Mouse (Mus musculus): ENCODE measurements around the gene Upf2. TPM values are rescaled to one million over a fixed set of nuclear protein-coding genes. Genes with fewer than 3 reads are reported as not detected.

Upf2 gene
- polyA plus RNA-seq, 1 experiment: 5.6 TPM

DNA sequence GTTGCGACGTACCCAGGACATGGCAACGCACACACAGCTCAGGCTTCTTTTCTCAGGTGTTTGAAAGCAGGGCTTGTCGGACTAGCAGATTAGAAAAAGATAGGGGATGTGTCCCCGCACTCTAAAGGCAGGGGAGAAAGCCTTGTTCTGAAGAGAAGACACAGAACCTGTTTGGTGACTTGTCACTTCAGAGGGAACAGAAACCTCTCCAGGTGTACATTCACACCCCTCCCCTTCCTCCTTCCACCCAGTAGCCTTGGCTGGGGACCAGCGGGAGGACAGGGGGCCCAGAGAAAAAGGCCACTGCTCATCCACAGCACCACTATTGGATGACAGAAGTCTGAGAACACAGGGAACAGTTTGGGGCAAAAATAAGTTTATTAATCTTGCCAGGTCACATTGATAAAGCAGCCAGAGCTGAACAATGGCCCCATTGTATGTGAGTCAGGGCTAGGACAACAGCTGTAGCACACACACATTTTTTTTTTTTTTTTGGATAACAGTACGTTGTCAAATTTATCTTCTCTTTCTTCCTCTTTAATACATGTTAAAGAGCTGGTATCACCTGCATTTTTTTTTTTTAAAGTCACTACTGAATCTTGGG lies 145.9 kb downstream of the Upf2 start:
- DNase-seq: no peak
- no peak overlapping the region for H3K27ac ChIP-seq (ENCODE audit: control insufficient read depth, insufficient read depth, low read length)
- 81% methylated on average over 7 of the region's 7 CpGs for WGBS
- H3K4me3 ChIP-seq (ENCODE audit: control insufficient read depth, insufficient read depth, low read length): no peak overlapping the region
- H3K27me3 ChIP-seq (ENCODE audit: control insufficient read depth, insufficient read depth, low read length): peaks cover 7% of the 10 kb centered on the region; the same call in 1 of the 2 replicates
- H3K36me3 ChIP-seq (ENCODE audit: control insufficient read depth, insufficient read depth, low read length): no peaks in the 10 kb centered on the region
- no peak for TF ChIP-seq CTCF (IDR thresholded peaks at IDR 0.05; ENCODE audit: borderline replicate concordance, control insufficient read depth, extremely low read depth, insufficient read depth, low read length, poor library complexity)
- TF ChIP-seq POLR2A (IDR thresholded peaks at IDR 0.05; ENCODE audit: control insufficient read depth, extremely low read depth, insufficient read depth, low read length, poor library complexity): no peak
- no peaks in the 10 kb centered on the region for H3K4me1 ChIP-seq (replicated peaks; ENCODE audit: control insufficient read depth, insufficient read depth, low read length)

DNA sequence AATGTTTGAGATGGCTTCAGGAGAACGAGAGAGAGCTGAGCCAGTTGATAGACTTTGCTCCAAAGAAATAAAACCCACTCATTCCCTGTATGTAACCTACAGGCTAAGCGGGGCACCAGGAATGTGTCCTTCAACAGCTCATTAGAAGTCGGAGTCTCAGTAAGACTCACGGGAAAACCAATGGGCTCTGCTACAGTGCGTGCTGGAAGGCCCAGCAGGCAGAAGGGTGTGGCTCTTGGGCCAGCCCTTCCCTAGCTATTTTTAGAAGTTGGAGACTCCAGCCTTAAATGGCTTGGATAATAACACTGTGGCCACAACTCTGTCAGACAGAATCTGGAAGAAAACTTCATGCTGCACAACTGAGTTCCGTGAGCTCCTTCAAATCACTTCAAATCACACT lies 147.7 kb downstream of the Upf2 start:
- Histone ChIP-seq H3K4me1 (replicated peaks; ENCODE audit: control insufficient read depth, insufficient read depth, low read length) (no peaks in the 10 kb centered on the region), H3K4me3 (ENCODE audit: control insufficient read depth, insufficient read depth, low read length) (no peak overlapping the region), H3K27ac (ENCODE audit: control insufficient read depth, insufficient read depth, low read length) (no peak overlapping the region), H3K36me3 (ENCODE audit: control insufficient read depth, insufficient read depth, low read length) (no peaks in the 10 kb centered on the region), H3K27me3 (ENCODE audit: control insufficient read depth, insufficient read depth, low read length) (peaks cover 7% of the 10 kb centered on the region; the same call in 1 of the 2 replicates)
- DNase-seq: no peak
- 90% methylated on average over 6 of the region's 6 CpGs for WGBS
- TF ChIP-seq CTCF (IDR thresholded peaks at IDR 0.05; ENCODE audit: borderline replicate concordance, control insufficient read depth, extremely low read depth, insufficient read depth, low read length, poor library complexity): no peak
- no peak for TF ChIP-seq POLR2A (IDR thresholded peaks at IDR 0.05; ENCODE audit: control insufficient read depth, extremely low read depth, insufficient read depth, low read length, poor library complexity)

DNA sequence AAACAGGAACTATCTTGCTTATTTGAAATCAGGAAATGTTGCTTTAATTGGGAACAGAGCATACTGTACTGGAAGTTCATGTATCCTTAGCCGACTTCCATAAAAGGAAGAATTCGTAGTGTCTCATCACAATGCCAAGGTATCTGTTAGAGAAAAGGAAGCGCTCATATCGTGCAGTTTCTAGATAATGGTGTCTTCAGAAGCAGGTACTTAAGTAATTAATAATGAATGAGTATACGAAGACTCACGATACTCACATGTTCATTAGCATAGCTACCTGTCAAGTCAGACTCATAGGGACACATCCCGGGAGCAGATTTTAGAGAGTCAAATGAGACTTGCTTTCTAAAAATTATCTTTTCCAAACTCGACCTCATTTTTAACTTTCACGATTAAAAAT lies 148.2 kb downstream of the Upf2 start:
- no peak overlapping the region for H3K4me3 ChIP-seq (ENCODE audit: control insufficient read depth, insufficient read depth, low read length)
- no peaks in the 10 kb centered on the region for H3K4me1 ChIP-seq (replicated peaks; ENCODE audit: control insufficient read depth, insufficient read depth, low read length)
- H3K36me3 ChIP-seq (ENCODE audit: control insufficient read depth, insufficient read depth, low read length): no peaks in the 10 kb centered on the region
- no peak for TF ChIP-seq CTCF (IDR thresholded peaks at IDR 0.05; ENCODE audit: borderline replicate concordance, control insufficient read depth, extremely low read depth, insufficient read depth, low read length, poor library complexity)
- TF ChIP-seq POLR2A (IDR thresholded peaks at IDR 0.05; ENCODE audit: control insufficient read depth, extremely low read depth, insufficient read depth, low read length, poor library complexity): no peak
- WGBS: 77% methylated on average over 9 of the region's 9 CpGs
- H3K27me3 ChIP-seq (ENCODE audit: control insufficient read depth, insufficient read depth, low read length): peaks cover 7% of the 10 kb centered on the region; the same call in 1 of the 2 replicates
- DNase-seq: no peak
- H3K27ac ChIP-seq (ENCODE audit: control insufficient read depth, insufficient read depth, low read length): no peak overlapping the region

DNA sequence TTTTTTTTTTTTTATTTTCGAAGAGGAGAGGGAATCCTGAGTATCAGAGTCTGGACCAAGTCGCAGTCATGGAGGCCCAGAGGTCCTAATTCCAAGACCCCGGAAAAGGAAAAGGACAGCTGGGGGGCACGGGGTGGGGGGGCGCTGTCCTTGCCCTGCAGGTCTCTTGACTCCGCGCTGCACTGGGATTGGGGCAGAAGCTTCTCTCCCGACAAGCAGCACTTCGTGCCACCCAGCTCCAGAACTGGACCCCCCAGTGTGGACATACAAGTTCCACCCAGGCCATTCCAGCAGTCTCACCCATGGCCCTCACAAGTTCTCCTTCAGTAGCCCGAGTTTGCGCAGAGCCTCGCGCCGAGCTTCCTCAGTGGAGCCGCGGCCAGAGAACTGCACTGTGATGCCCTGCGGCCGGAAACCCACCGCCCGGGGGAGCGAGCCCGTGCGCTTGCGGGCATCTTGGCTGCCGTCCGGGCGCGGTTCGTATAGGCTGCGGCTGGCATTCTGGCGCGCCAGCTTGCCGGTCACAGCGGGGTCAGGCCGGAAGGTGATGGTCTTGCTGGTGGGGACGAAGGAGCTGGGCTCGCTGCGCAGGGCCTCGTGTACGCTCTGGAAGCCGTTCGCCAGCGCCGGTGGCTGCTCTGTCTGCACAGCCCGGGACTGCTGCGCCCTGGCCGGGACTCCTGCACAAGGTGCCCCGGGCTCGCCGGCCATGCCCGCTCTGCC lies 148.9 kb downstream of the Upf2 start:
- WGBS: 11% methylated on average over 51 of the region's 51 CpGs
- Histone ChIP-seq H3K36me3 (ENCODE audit: control insufficient read depth, insufficient read depth, low read length) (no peaks in the 10 kb centered on the region), H3K4me1 (replicated peaks; ENCODE audit: control insufficient read depth, insufficient read depth, low read length) (no peaks in the 10 kb centered on the region), H3K27ac (ENCODE audit: control insufficient read depth, insufficient read depth, low read length) (no peak overlapping the region), H3K4me3 (ENCODE audit: control insufficient read depth, insufficient read depth, low read length) (no peak overlapping the region), H3K27me3 (ENCODE audit: control insufficient read depth, insufficient read depth, low read length) (peaks cover 7% of the 10 kb centered on the region; the same call in 1 of the 2 replicates)
- no peak for DNase-seq
- TF ChIP-seq CTCF (IDR thresholded peaks at IDR 0.05; ENCODE audit: borderline replicate concordance, control insufficient read depth, extremely low read depth, insufficient read depth, low read length, poor library complexity) (no peak), POLR2A (IDR thresholded peaks at IDR 0.05; ENCODE audit: control insufficient read depth, extremely low read depth, insufficient read depth, low read length, poor library complexity) (no peak)

DNA sequence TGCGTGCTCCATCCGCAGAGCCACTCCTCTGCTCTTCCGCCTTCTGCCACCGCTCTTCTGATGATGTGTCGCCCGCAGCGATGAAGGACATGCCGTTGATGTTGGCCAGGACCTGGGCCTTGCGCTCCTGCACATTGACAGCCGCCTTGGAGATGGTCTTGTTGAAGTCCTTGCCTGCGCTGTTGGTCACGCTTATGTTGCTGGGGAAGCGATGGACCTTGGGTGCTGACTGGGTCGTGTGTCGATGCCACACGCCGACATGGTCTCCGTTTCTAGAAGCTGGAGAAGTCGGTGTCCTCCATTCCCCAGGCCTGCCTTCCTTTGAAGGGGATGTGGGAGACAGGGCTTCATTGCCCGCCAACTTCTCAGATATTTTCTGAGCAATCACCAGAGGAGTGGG lies 149.5 kb downstream of the Upf2 start:
- TF ChIP-seq POLR2A (IDR thresholded peaks at IDR 0.05; ENCODE audit: control insufficient read depth, extremely low read depth, insufficient read depth, low read length, poor library complexity) (no peak), CTCF (IDR thresholded peaks at IDR 0.05; ENCODE audit: borderline replicate concordance, control insufficient read depth, extremely low read depth, insufficient read depth, low read length, poor library complexity) (no peak)

DNA sequence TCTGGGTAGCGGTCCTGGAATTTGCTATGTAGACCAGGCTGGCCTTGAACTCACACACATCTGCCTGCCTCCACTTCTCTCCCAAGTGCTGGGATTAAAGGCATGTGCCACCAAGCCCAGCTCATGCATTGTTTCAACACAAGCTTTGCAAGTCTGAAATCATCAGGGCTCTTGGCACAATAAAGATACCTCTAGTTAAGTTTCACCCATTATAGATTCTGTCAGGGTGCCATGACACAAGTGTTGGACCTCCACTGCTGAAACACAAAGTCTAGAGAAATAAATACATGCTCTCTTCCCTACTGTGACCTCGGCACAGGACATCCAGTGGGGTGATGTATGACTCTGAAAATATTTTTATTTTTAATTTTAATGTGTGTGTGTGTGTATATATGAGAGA lies 154.2 kb downstream of the Upf2 start:
- no peak for TF ChIP-seq POLR2A (IDR thresholded peaks at IDR 0.05; ENCODE audit: control insufficient read depth, extremely low read depth, insufficient read depth, low read length, poor library complexity)
- TF ChIP-seq CTCF (IDR thresholded peaks at IDR 0.05; ENCODE audit: borderline replicate concordance, control insufficient read depth, extremely low read depth, insufficient read depth, low read length, poor library complexity): no peak
- H3K4me3 ChIP-seq (ENCODE audit: control insufficient read depth, insufficient read depth, low read length): no peak overlapping the region
- H3K27ac ChIP-seq (ENCODE audit: control insufficient read depth, insufficient read depth, low read length): no peak overlapping the region
- H3K27me3 ChIP-seq (ENCODE audit: control insufficient read depth, insufficient read depth, low read length): peaks cover 4% of the 10 kb centered on the region; the same call in 1 of the 2 replicates
- H3K4me1 ChIP-seq (replicated peaks; ENCODE audit: control insufficient read depth, insufficient read depth, low read length): no peaks in the 10 kb centered on the region
- no peak for DNase-seq
- WGBS: 98% methylated on average over 2 of the region's 2 CpGs
- H3K36me3 ChIP-seq (ENCODE audit: control insufficient read depth, insufficient read depth, low read length): no peaks in the 10 kb centered on the region

More for the DNA sequence above, 149.5 kb downstream of the Upf2 start:
- WGBS: 37% methylated on average over 20 of the region's 20 CpGs
- Histone ChIP-seq H3K27me3 (ENCODE audit: control insufficient read depth, insufficient read depth, low read length) (peaks cover 7% of the 10 kb centered on the region; the same call in 1 of the 2 replicates), H3K36me3 (ENCODE audit: control insufficient read depth, insufficient read depth, low read length) (no peaks in the 10 kb centered on the region), H3K27ac (ENCODE audit: control insufficient read depth, insufficient read depth, low read length) (no peak overlapping the region), H3K4me1 (replicated peaks; ENCODE audit: control insufficient read depth, insufficient read depth, low read length) (no peaks in the 10 kb centered on the region), H3K4me3 (ENCODE audit: control insufficient read depth, insufficient read depth, low read length) (no peak overlapping the region)
- DNase-seq: no peak

Other genes starting within 250 kb of the Upf2 start
- gene Camk1d, start 237.0 kb upstream of the Upf2 start, polyA plus RNA-seq (2012; rRNA removed): 13.2 and 25.6 TPM in 2 replicates
- 14.8 and 14.9 TPM in 2 replicates for gene Nudt5, start 106.5 kb upstream of the Upf2 start, polyA plus RNA-seq (2012; rRNA removed)
- 74.7 and 79.8 TPM in 2 replicates for gene Cdc123, start 106.3 kb upstream of the Upf2 start, polyA plus RNA-seq (2012; rRNA removed)
- gene Gm13199, start 88.5 kb upstream of the Upf2 start, polyA plus RNA-seq (2012; rRNA removed): 3.0 and 3.8 TPM in 2 replicates
- gene Sec61a2, start 56.0 kb upstream of the Upf2 start, polyA plus RNA-seq (2012; rRNA removed): 29.4 and 34.0 TPM in 2 replicates
- 0.62 and 2.2 TPM in 2 replicates for gene Dhtkd1, start 8.7 kb upstream of the Upf2 start, polyA plus RNA-seq (2012; rRNA removed)
- gene Proser2, start 178.7 kb downstream of the Upf2 start, polyA plus RNA-seq (2012; rRNA removed): 2.5 and 2.9 TPM in 2 replicates